Mouse (Mus musculus) embryonic facial prominence, embryonic 14.5 days (tissue): ENCODE data around the gene Hnrnpul1. TPM values are rescaled to one million over a fixed set of nuclear protein-coding genes. Genes with fewer than 3 reads are reported as not detected.

ENCODE experiments used
- ATAC-seq: fragments of 200-750 bp; cut with Nextera tagmentation; 2 replicates; pipeline ENCODE4 v1.8.0; 2017; ENCODE audit warnings: low read depth, moderate number of reproducible peaks, moderate TSS enrichment
- DNase-seq: peaks from one replicate; pipeline ENCODE4 v3.0.0-alpha.2; 2015; ENCODE audit warnings: low spot score
- H3K27ac ChIP-seq: fragments of 300-500 bp; sonication (generic); replicated peaks from 2 replicates; pipeline ENCODE4 v1.5.1; 2014; ENCODE audit warnings: low read depth, mild to moderate bottlenecking, low read length, moderate library complexity
- H3K27me3 ChIP-seq: fragments of 300-500 bp; sonication (generic); replicated peaks from 2 replicates; pipeline ENCODE4 v1.6.1; 2014; ENCODE audit warnings: low read length; ENCODE audit not compliant: control insufficient read depth, insufficient read depth
- H3K36me3 ChIP-seq: fragments of 300-500 bp; sonication (generic); 2 replicates; pipeline ENCODE4 v1.6.1; 2014; ENCODE audit warnings: low read length, mixed read lengths; ENCODE audit not compliant: control insufficient read depth, insufficient read depth
- H3K4me1 ChIP-seq: fragments of 300-500 bp; sonication (generic); 2 replicates; pipeline ENCODE4 v1.6.1; 2014; ENCODE audit warnings: antibody characterized with exemption, low read length; ENCODE audit not compliant: control insufficient read depth, insufficient read depth
- H3K4me2 ChIP-seq: fragments of 300-500 bp; sonication (generic); 2 replicates; pipeline ENCODE4 v1.6.1; 2014; ENCODE audit warnings: low read depth, mild to moderate bottlenecking, low read length, moderate library complexity, mixed read lengths
- H3K4me3 ChIP-seq: fragments of 300-500 bp; sonication (generic); 2 replicates; pipeline ENCODE4 v1.5.1; 2014; ENCODE audit warnings: low read depth, mild to moderate bottlenecking, low read length
- H3K9ac ChIP-seq: fragments of 300-500 bp; sonication (generic); 2 replicates; pipeline ENCODE4 v1.6.1; 2014; ENCODE audit warnings: low read depth, mild to moderate bottlenecking, low read length, moderate library complexity, mixed read lengths
- H3K9me3 ChIP-seq: fragments of 300-500 bp; sonication (generic); 2 replicates; pipeline ENCODE4 v1.6.1; 2016; ENCODE audit warnings: low read length; ENCODE audit not compliant: control insufficient read depth
- WGBS: fragments of 180-500 bp; shearing (Covaris S2); extraction: QIAGEN DNeasy Blood & Tissue Kit; methylation state at CpG from one replicate; pipeline ENCODE4 v1.1.7; 2014; 5-methylcytosine and 5-hydroxymethylcytosine counted together
- polyA plus RNA-seq: library from polyadenylated mRNA; unstranded; fragments of >200 nt; fragmentation: Nextera tagmentation; extraction: Ambion mirVana; gene quantifications from 2 replicates; pipeline ENCODE4 v1.2.1, GENCODE M21; 2014

Gene Hnrnpul1
- polyA plus RNA-seq, 1 experiment from 2014 or later, result 65.9 TPM

DNA sequence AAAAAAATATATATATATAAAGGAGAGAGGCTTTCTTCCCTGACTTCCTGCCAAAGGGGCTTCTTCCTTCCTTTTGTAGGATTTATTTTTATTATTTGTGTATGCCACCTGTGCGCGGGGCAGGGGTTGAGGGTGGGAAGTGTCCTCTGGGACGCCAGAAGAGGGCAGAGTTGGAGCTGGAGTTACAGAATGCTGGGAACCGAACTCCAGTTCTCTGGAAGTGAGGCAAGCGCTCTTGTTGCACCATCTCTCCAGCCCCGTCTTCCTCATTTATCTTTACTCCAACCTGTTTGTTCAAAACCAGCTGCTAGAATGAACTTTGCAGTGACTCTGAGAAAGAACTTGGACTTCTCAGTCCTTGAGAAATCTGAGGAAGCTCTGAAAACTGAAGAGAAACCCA lies 74.6 kb downstream of the Hnrnpul1 start:
- Histone ChIP-seq H3K9me3 (no peaks in the 10 kb centered on the region), H3K4me2 (peak overlapping the region; percentile 74), H3K27ac (peak overlapping the region; percentile 92; the same call in 1 of the 2 replicates), H3K4me3 (peak overlapping the region; percentile 59), H3K27me3 (peaks cover 16% of the 10 kb centered on the region), H3K9ac (peak overlapping the region; percentile 68; the same call in 1 of the 2 replicates), H3K4me1 (peaks cover 15% of the 10 kb centered on the region; the same call in 1 of the 2 replicates), H3K36me3 (no peaks in the 10 kb centered on the region)
- 11% methylated on average over 6 of the region's 6 CpGs for WGBS
- DNase-seq, result no peak
- ATAC-seq, result no peak

DNA sequence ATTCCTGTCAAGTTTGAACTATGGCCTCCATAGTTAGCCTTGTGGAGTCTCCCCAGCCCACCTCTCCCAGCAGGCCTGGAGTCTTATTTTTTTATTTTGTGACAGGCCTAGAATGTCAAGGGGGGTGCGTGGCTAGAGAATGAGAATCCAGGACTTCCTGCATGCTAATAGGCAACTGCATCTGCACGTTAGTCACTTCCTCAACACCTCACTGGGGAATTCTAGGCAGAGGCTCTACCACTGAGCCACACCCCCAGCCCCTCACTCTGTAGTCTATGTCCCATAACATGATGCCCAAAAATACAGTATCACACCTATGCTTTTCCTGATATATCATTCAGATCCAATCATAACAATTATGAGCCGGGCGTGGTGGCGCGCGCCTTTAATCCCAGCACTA lies 77.5 kb downstream of the Hnrnpul1 start:
- Histone ChIP-seq H3K4me1 (peaks cover 15% of the 10 kb centered on the region; the same call in 1 of the 2 replicates), H3K27me3 (peaks cover 36% of the 10 kb centered on the region), H3K4me3 (no peak overlapping the region), H3K4me2 (no peak overlapping the region), H3K9me3 (no peaks in the 10 kb centered on the region), H3K36me3 (no peaks in the 10 kb centered on the region), H3K27ac (no peak overlapping the region), H3K9ac (no peak overlapping the region)
- WGBS, result 91% methylated on average over 7 of the region's 7 CpGs
- DNase-seq, result no peak
- ATAC-seq, result no peak

DNA sequence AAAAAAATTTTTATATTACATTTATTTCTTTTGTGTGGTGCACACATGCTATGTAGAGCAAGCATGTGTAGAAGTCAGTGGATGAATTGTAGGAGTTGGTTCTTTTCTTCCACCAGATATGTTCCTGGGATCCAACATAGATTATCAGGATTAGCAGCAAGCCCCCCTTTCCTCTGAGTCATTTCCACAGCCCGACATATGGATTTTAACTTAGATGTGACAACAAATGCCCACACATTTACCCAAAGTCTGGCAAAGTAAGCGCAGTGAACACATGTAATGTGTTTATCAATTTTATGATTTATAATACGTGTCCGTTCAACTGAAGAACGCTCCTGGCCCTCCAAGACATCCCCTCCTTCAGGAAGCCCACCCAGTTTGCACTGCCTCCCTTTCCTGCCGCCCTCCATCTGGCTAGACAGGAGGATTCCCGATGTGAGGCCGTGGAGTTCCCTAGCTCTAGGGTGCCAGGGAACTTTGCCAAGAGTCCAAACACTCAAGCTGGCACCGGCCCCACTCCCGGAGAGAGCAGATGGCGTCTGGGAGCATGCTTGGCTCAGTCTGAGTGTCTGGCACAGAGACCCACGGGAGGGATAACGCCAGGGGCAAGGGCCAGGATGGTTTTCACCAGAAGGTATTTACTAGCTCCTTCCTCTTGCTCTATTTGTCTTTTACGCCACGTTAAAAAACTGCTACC lies 78.3 kb downstream of the Hnrnpul1 start:
- no peaks in the 10 kb centered on the region for H3K36me3 ChIP-seq
- H3K27ac ChIP-seq, result no peak overlapping the region
- 0 out of 2 replicates have a peak overlapping the region, but pooled peaks have one; percentile 4 for H3K4me2 ChIP-seq
- peaks cover 12% of the 10 kb centered on the region; the same call in 1 of the 2 replicates for H3K4me1 ChIP-seq
- DNase-seq (peak; percentile 79), ATAC-seq (peak; percentile 19; the same call in 1 of the 2 replicates)
- no peaks in the 10 kb centered on the region for H3K9me3 ChIP-seq
- peaks cover 36% of the 10 kb centered on the region for H3K27me3 ChIP-seq
- 53% methylated on average over 15 of the region's 15 CpGs for WGBS
- H3K4me3 ChIP-seq, result no peak overlapping the region
- no peak overlapping the region for H3K9ac ChIP-seq

GRCm38 (mm10) chr7:25675405-25675804 lies 79.2 kb downstream of the Hnrnpul1 start:
- Histone ChIP-seq H3K9ac (no peak overlapping the region; the same call in 1 of the 2 replicates), H3K4me2 (peak overlapping the region; percentile 49; the same call in 1 of the 2 replicates), H3K27me3 (peaks cover 36% of the 10 kb centered on the region), H3K9me3 (no peaks in the 10 kb centered on the region), H3K27ac (no peak overlapping the region), H3K4me3 (0 out of 2 replicates have a peak overlapping the region, but pooled peaks have one; percentile 28), H3K36me3 (no peaks in the 10 kb centered on the region), H3K4me1 (peaks cover 10% of the 10 kb centered on the region; the same call in 1 of the 2 replicates)
- 41% methylated on average over 6 of the region's 6 CpGs for WGBS
- ATAC-seq (no peak), DNase-seq (no peak)

GRCm38 (mm10) chr7:25674719-25675300 lies 79.7 kb downstream of the Hnrnpul1 start, which contains the start of gene Tmem91:
TSS of gene Tmem91 (minus strand) at chr7:25675166.
- H3K27me3 ChIP-seq, result peaks cover 36% of the 10 kb centered on the region
- H3K4me1 ChIP-seq, result peaks cover 4% of the 10 kb centered on the region; the same call in 1 of the 2 replicates
- H3K4me2 ChIP-seq, result peak within 1 kb of the TSS; percentile 49
- H3K27ac ChIP-seq, result no peak within 1 kb of the TSS
- DNase-seq, result no peak
- H3K4me3 ChIP-seq, result peak within 1 kb of the TSS; percentile 28
- ATAC-seq, result peak; percentile 35; the same call in 1 of the 2 replicates
- no peaks in the 10 kb centered on the region for H3K36me3 ChIP-seq
- 2% methylated on average over 24 of the region's 29 CpGs for WGBS
- H3K9me3 ChIP-seq, result no peaks in the 10 kb centered on the region
- H3K9ac ChIP-seq, result peak within 1 kb of the TSS; percentile 32

DNA sequence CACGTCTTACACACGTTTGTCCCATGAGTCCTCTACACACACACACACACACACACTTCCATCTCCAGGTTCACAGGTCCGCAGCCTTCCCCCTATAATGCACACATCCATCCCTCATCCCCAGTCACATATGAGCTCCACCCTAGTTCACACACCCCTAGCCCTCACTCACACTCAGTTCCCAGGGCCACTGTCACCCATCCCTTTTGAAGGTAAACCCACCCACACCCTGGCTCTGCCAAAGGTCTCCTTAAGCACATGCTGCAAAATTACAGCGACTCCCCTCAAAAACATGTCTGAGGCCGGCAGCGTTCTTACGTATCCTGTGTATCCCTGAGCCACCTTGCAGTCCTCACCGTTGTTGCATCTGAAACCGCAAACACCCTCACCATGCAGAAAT lies 80.3 kb downstream of the Hnrnpul1 start:
- peaks cover 36% of the 10 kb centered on the region for H3K27me3 ChIP-seq
- no peaks in the 10 kb centered on the region for H3K9me3 ChIP-seq
- DNase-seq (no peak), ATAC-seq (no peak)
- no peak overlapping the region for H3K9ac ChIP-seq
- peaks cover under 1% of the 10 kb centered on the region; the same call in 1 of the 2 replicates for H3K36me3 ChIP-seq
- WGBS, result 24% methylated on average over 9 of the region's 9 CpGs
- peak overlapping the region; percentile 28 for H3K4me3 ChIP-seq
- peak overlapping the region; percentile 49; the same call in 1 of the 2 replicates for H3K4me2 ChIP-seq
- no peak overlapping the region for H3K27ac ChIP-seq
- peaks cover 4% of the 10 kb centered on the region; the same call in 1 of the 2 replicates for H3K4me1 ChIP-seq

DNA sequence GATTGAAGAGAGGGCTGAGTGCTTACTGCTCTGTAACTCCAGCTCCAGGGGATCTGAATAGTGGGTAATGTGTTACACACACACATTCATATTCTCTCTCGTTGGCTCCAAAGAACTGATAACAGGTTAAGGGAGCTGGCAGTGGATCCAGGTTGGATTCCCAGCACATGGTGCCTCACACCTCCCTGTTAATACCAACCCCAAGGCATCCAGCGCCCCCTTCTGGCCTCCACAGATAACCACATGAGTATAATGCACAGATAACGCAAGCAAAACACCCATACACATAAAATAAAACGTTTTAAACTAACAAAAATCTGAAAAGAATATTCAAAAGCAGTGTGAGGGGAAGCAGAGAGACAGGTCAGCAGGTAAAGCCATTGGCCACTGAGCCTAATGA lies 82.1 kb downstream of the Hnrnpul1 start:
- no peak overlapping the region for H3K27ac ChIP-seq
- 51% methylated on average over 4 of the region's 4 CpGs for whole genome bisulfite sequencing
- no peak overlapping the region for H3K4me2 ChIP-seq
- H3K4me1 ChIP-seq, result peaks cover 4% of the 10 kb centered on the region; the same call in 1 of the 2 replicates
- no peak overlapping the region for H3K4me3 ChIP-seq
- no peaks in the 10 kb centered on the region for H3K9me3 ChIP-seq
- no peak overlapping the region for H3K9ac ChIP-seq
- H3K27me3 ChIP-seq, result peaks cover 36% of the 10 kb centered on the region
- H3K36me3 ChIP-seq, result peaks cover 16% of the 10 kb centered on the region; the same call in 1 of the 2 replicates
- no peak for DNase-seq
- ATAC-seq, result no peak

DNA sequence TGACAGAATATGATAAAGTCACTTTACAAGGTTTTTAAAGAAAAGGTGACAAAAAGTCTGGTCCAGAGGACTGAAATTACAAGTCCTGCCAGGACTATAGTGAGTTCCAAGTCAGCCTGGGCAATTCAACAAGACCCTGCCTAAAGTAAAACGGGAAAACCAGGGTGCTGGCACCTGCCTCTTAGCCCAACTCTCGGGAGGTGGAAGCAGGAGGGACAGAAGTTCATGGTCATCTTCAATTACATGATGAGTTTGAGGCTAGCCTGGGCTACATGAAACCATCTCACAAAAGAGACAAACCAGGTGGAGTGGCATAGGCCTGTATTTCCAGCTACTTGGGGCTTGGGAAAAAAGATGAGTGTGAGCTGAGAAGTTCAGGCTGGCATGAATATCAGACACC lies 82.9 kb downstream of the Hnrnpul1 start:
- no peak for ATAC-seq
- WGBS, result 79% methylated on average over 2 of the region's 2 CpGs

More for the DNA sequence above, 82.9 kb downstream of the Hnrnpul1 start:
- H3K27ac ChIP-seq, result no peak overlapping the region
- H3K27me3 ChIP-seq, result peaks cover 34% of the 10 kb centered on the region
- peaks cover 4% of the 10 kb centered on the region; the same call in 1 of the 2 replicates for H3K4me1 ChIP-seq
- no peak overlapping the region for H3K4me2 ChIP-seq
- no peak for DNase-seq
- no peak overlapping the region for H3K9ac ChIP-seq
- no peak overlapping the region for H3K4me3 ChIP-seq
- H3K9me3 ChIP-seq, result no peaks in the 10 kb centered on the region
- peaks cover 16% of the 10 kb centered on the region; the same call in 1 of the 2 replicates for H3K36me3 ChIP-seq
